Mouse (Mus musculus) olfactory bulb, adult 2 months (tissue): ENCODE data around the gene Gab2.

ENCODE experiments used
- CTCF ChIP-seq: fragments of 200-500 bp; IDR thresholded peaks from 2 replicates; pipeline ENCODE4 v1.5.1; 2012; ENCODE audit warnings: low read depth, mild to moderate bottlenecking, low read length, moderate library complexity; ENCODE audit not compliant: insufficient read depth
- POLR2A ChIP-seq: fragments of 200-500 bp; IDR thresholded peaks from 2 replicates; pipeline ENCODE4 v1.6.1; 2012; ENCODE audit warnings: mild to moderate bottlenecking, low read depth, low read length, moderate library complexity; ENCODE audit not compliant: insufficient read depth

- TF ChIP-seq CTCF (peak; percentile 15; the same call in 1 of the 2 replicates), POLR2A (no peak)
Observed at GRCm38 (mm10) chr7:97078685-97079084, 2.7 kb upstream of the Gab2 start.
